Mouse (Mus musculus): ENCODE data around the gene Hikeshi. TPM values are rescaled to one million over a fixed set of nuclear protein-coding genes. Genes with fewer than 3 reads are reported as not detected.

The Hikeshi gene
- total RNA-seq, 4 experiments from 2014 or later: 76.4 to 119 (median 97.1) TPM

GRCm38 (mm10) chr7:89913432-89914158, 27.4 kb downstream of the Hikeshi start:
- no peak for DNase-seq (ENCODE audit: low spot score in 2 of 2)

GRCm38 (mm10) chr7:89912356-89912755, 28.6 kb downstream of the Hikeshi start:
- DNase-seq (ENCODE audit: low spot score in 2 of 2): no peak

GRCm38 (mm10) chr7:89909711-89910110, 31.3 kb downstream of the Hikeshi start:
- no peak for DNase-seq (ENCODE audit: low spot score in 2 of 2)

DNA sequence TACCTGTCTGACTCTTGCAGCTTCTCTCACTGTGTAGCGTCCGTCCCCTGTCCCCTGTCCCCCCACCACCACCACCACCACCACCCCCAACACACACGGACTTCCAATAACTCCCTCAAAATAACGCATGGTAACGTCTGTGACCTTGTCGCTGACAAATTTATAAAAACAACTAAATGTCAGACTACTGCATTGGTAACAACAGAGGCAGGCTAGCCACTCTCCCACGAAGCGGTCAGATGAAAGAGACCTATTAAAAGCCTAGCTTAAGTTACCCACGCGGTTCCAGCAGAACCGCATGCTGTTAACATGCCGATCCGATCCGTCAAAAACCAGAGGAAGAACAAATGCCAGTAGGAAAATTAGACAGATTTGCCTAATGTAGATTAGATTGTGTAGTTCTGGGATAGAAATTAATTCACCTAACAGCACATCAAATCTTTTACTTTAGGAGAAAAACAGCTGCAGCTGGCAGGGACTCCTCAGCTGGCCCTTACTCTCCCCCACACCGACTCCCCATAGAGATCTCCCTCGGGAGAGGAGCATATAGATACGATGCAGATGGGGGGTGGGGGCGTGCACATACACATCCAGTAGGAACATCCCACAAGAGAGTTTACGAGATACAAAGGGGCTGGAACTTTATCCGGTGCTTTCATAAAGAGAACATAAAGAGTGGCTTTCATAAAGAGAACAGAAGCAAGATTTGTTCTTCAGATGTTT, 31.9 kb downstream of the Hikeshi start:
- no peak for DNase-seq (ENCODE audit: low spot score in 2 of 2)

GRCm38 (mm10) chr7:89908421-89908820, 32.6 kb downstream of the Hikeshi start:
- no peak for DNase-seq (ENCODE audit: low spot score in 2 of 2)

GRCm38 (mm10) chr7:89907950-89908349, 33.1 kb downstream of the Hikeshi start:
- peak; percentile 53 to 79 for DNase-seq (ENCODE audit: low spot score in 2 of 2)

GRCm38 (mm10) chr7:89903442-89904343, 37.3 kb downstream of the Hikeshi start, which contains the start of gene Ccdc81:
Gene Ccdc81 (minus strand): TSS chr7:89903629.
- DNase-seq (ENCODE audit: low spot score in 2 of 2): no peak

GRCm38 (mm10) chr7:89903007-89903406, 38.0 kb downstream of the Hikeshi start:
- DNase-seq (ENCODE audit: low spot score in 2 of 2): no peak

- no peak for DNase-seq (ENCODE audit: low spot score in 2 of 2)
These were observed 49.1 kb downstream of the Hikeshi start for GRCm38 (mm10) chr7:89891856-89892255.

DNA sequence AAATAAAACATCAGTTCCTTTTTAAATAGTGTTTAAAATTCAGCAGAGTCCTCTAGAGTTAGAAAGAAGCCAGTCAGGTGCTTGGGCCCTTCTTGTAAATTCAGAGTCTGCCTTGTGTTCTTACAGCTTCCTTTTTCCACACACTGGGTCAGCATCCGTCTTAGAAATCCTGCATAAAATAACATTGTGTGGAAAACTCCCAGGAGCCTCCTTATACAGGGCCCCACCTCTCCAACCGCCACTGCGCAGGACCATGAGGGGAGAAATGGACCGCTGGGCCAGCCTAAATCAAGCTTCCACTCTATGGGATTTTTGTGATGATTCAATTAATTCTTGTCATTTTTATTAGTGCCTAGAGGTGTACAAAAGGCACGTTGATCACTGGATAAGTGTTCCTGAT, 49.6 kb downstream of the Hikeshi start:
- no peak for DNase-seq (ENCODE audit: low spot score in 2 of 2)

DNA sequence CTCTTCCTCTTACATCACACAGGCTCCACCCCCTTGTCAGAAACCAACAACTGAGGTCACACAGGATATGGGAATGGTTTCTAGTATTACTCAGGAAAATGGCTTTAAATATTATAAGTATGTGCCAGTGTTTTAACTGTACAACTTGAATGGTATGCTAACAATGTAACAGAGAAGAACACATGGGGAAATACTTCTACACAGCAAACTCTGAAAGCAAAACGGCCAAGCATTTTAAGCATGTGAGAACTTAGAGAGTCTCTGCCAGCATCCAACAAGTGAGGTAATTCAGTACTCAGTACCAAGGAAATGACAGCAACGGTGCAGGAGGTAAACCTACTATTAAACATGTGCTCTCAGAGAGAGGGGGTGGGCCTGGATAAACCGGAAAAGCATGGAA, 56.5 kb downstream of the Hikeshi start:
- no peak for DNase-seq (ENCODE audit: low spot score in 2 of 2)

- DNase-seq (ENCODE audit: low spot score in 2 of 2): no peak
These were observed 61.3 kb downstream of the Hikeshi start for GRCm38 (mm10) chr7:89879686-89880085.

Other genes starting within 250 kb of the Hikeshi start
- under 1 TPM; 0.61 to 0.93 (median 0.74) TPM for gene Ccdc81, start 37.6 kb downstream of the Hikeshi start, total RNA-seq (2022)
- 10 to 100 TPM; 28.4 to 37.7 (median 34.0) TPM for gene Eed, start 39.8 kb upstream of the Hikeshi start, total RNA-seq (2022)
- gene Picalm, start 189.0 kb upstream of the Hikeshi start, total RNA-seq (2022): 100 to 1,000 TPM; 145 to 170 (median 165) TPM